Mouse (Mus musculus): ENCODE measurements around the gene Senp3. TPM values are rescaled to one million over a fixed set of nuclear protein-coding genes. Genes with fewer than 3 reads are reported as not detected.

The Senp3 gene
- total and polyA plus RNA-seq, 3 experiments, result 116 to 303 (median 256) TPM

GRCm38 (mm10) chr11:69680136-69680855 lies 1.6 kb downstream of the Senp3 start:
- H3K79me2 ChIP-seq (replicated peaks; ENCODE audit: control insufficient read depth, extremely low read depth, insufficient read depth, poor library complexity, severe bottlenecking), result peaks cover 42% of the 10 kb centered on the region
- H3K36me3 ChIP-seq (replicated peaks in 1 of 2; ENCODE audit: control insufficient read depth in 1 of 2, insufficient read depth in 1 of 2, low read length in 1 of 2), result peaks cover 38 to 47% of the 10 kb centered on the region in 2 experiments
- H3K27me3 ChIP-seq (replicated peaks), result no peaks in the 10 kb centered on the region
- in situ Hi-C loops (cut with MboI; ENCODE audit: low pct_ligation_motif_present, low pct_unique_long_range_greater_than_20kb, low sequenced_read_pairs) (loop anchor here (5.0 to 10.0 kb wide), 2 partner anchors 65 to 197 kb away; partner anchors contain the start of gene Tmem95), dilution Hi-C loops (cut with MboI; ENCODE audit: extremely low pct_ligation_motif_present, extremely low pct_unique_long_range_greater_than_20kb, low sequenced_read_pairs) (no loop called here)
- no peak for DNase-seq (ENCODE audit: extremely low read depth)
- H3K4me3 ChIP-seq (replicated peaks in 1 of 3; ENCODE audit: low read depth in 2 of 3, low read length in 2 of 3, poor library complexity in 1 of 3), result peak overlapping the region; percentile 75 to 96 (median 85)
- TF ChIP-seq ZC3H11A (IDR thresholded peaks at IDR 0.05; ENCODE audit: low read depth, low read length) (no peak), GABPA (IDR thresholded peaks at IDR 0.05; ENCODE audit: insufficient replicate concordance, low read depth, low read length) (no peak), MAX (IDR thresholded peaks at IDR 0.05; ENCODE audit: low read length) (no peak), POLR2A (IDR thresholded peaks at IDR 0.05; ENCODE audit: low read depth, low read length) (0 out of 2 replicates have a peak, but pooled peaks have one; percentile 22)
- no peak overlapping the region for H3K27ac ChIP-seq (ENCODE audit: insufficient read depth, low read depth)
- peak overlapping the region; percentile 79 for H3K9ac ChIP-seq (ENCODE audit: insufficient read depth, low read depth)
- peak overlapping the region; percentile 100 for H3K4me2 ChIP-seq (ENCODE audit: insufficient read depth, low read depth, poor library complexity, severe bottlenecking)
- H3K9me3 ChIP-seq (replicated peaks; ENCODE audit: low read length), result no peaks in the 10 kb centered on the region
- peaks cover 0 to 58% of the 10 kb centered on the region in 2 experiments; a peak in 2 of 4 replicates for H3K4me1 ChIP-seq (ENCODE audit: control insufficient read depth in 1 of 2, insufficient read depth in 2 of 2)

- H3K9ac ChIP-seq (ENCODE audit: insufficient read depth, low read depth), result no peak overlapping the region
- H3K36me3 ChIP-seq (replicated peaks in 1 of 2; ENCODE audit: control insufficient read depth in 1 of 2, insufficient read depth in 1 of 2, low read length in 1 of 2), result peaks cover 47 to 59% of the 10 kb centered on the region in 2 experiments
These were observed 2.7 kb downstream of the Senp3 start for GRCm38 (mm10) chr11:69679144-69679543.

GRCm38 (mm10) chr11:69672211-69672706 lies 9.6 kb downstream of the Senp3 start, which contains the start of gene Eif4a1:
Eif4a1 (minus strand) TSS chr11:69672423.
- Histone ChIP-seq H3K27ac (ENCODE audit: insufficient read depth, low read depth) (peak within 1 kb of the TSS; percentile 88), H3K36me3 (replicated peaks in 1 of 2; ENCODE audit: control insufficient read depth in 1 of 2, insufficient read depth in 1 of 2, low read length in 1 of 2) (peaks cover 70 to 86% of the 10 kb centered on the region in 2 experiments), H3K27me3 (replicated peaks) (no peaks in the 10 kb centered on the region), H3K4me1 (ENCODE audit: control insufficient read depth in 1 of 2, insufficient read depth in 2 of 2) (peaks cover 8 to 61% of the 10 kb centered on the region in 2 experiments; a peak in 3 of 4 replicates), H3K9ac (ENCODE audit: insufficient read depth, low read depth) (peak within 1 kb of the TSS; percentile 99), H3K9me3 (replicated peaks; ENCODE audit: low read length) (no peaks in the 10 kb centered on the region), H3K4me2 (ENCODE audit: insufficient read depth, low read depth, poor library complexity, severe bottlenecking) (peak within 1 kb of the TSS; percentile 95), H3K79me2 (replicated peaks; ENCODE audit: control insufficient read depth, extremely low read depth, insufficient read depth, poor library complexity, severe bottlenecking) (peaks cover 57% of the 10 kb centered on the region), H3K4me3 (replicated peaks in 1 of 3; ENCODE audit: low read depth in 2 of 3, low read length in 2 of 3, poor library complexity in 1 of 3) (peak within 1 kb of the TSS; percentile 74 to 94 (median 75))
- in situ Hi-C loops (cut with MboI; ENCODE audit: low pct_ligation_motif_present, low pct_unique_long_range_greater_than_20kb, low sequenced_read_pairs), result no loop called here
- peak; percentile 100 for DNase-seq (ENCODE audit: extremely low read depth)
- dilution Hi-C loops (cut with MboI; ENCODE audit: extremely low pct_ligation_motif_present, extremely low pct_unique_long_range_greater_than_20kb, low sequenced_read_pairs), result no loop called here
- TF ChIP-seq MAX (IDR thresholded peaks at IDR 0.05; ENCODE audit: low read length), result peak; percentile 100
- peak; percentile 100 for TF ChIP-seq BHLHE40 (IDR thresholded peaks at IDR 0.05; ENCODE audit: low read depth, low read length)
- TF ChIP-seq SIN3A (IDR thresholded peaks at IDR 0.05; ENCODE audit: low read length), result peak; percentile 87
- no peak for TF ChIP-seq JUN (IDR thresholded peaks at IDR 0.05; ENCODE audit: insufficient read depth, low read depth, low read length)
- TF ChIP-seq POLR2AphosphoS2 (IDR thresholded peaks at IDR 0.05; ENCODE audit: low read depth, low read length), result peak; percentile 100
- TF ChIP-seq TCF12 (IDR thresholded peaks at IDR 0.05; ENCODE audit: low read depth, low read length), result peak; percentile 90
- peak; percentile 71; the same call in 1 of the 2 replicates for TF ChIP-seq E2F4 (IDR thresholded peaks at IDR 0.05; ENCODE audit: insufficient replicate concordance, low read depth, low read length)
- no peak for TF ChIP-seq CTCF (conservative IDR thresholded peaks at IDR 0.05 in 1 of 2, IDR thresholded peaks at IDR 0.05 in 1 of 2; ENCODE audit: low read depth in 2 of 2, low read length in 2 of 2)
- no peak for TF ChIP-seq ZKSCAN1 (IDR thresholded peaks at IDR 0.05; ENCODE audit: borderline replicate concordance, low read depth, low read length)
- TF ChIP-seq ZC3H11A (IDR thresholded peaks at IDR 0.05; ENCODE audit: low read depth, low read length), result no peak
- TF ChIP-seq HCFC1 (IDR thresholded peaks at IDR 0.05; ENCODE audit: low read depth, low read length), result peak; percentile 87
- peak; percentile 65 for TF ChIP-seq ETS1 (conservative IDR thresholded peaks at IDR 0.05; ENCODE audit: low read depth, low read length)
- TF ChIP-seq GABPA (IDR thresholded peaks at IDR 0.05; ENCODE audit: insufficient replicate concordance, low read depth, low read length), result no peak; the same call in 1 of the 2 replicates
- peak; percentile 14; the same call in 1 of the 2 replicates for TF ChIP-seq IRF4 (IDR thresholded peaks at IDR 0.05; ENCODE audit: low read depth, low read length)
- peak; percentile 96 for TF ChIP-seq CHD2 (IDR thresholded peaks at IDR 0.05; ENCODE audit: low read length)
- TF ChIP-seq SMC3 (IDR thresholded peaks at IDR 0.05; ENCODE audit: low read depth, low read length), result no peak
- TF ChIP-seq PAX5 (IDR thresholded peaks at IDR 0.05; ENCODE audit: low read length), result no peak
- TF ChIP-seq KAT2A (IDR thresholded peaks at IDR 0.05; ENCODE audit: insufficient replicate concordance, low read length), result peak; percentile 73; the same call in 1 of the 2 replicates
- peak; percentile 95 for TF ChIP-seq MXI1 (IDR thresholded peaks at IDR 0.05; ENCODE audit: low read depth, low read length)

More at GRCm38 (mm10) chr11:69679144-69679543, 2.7 kb downstream of the Senp3 start:
- peaks cover 0 to 55% of the 10 kb centered on the region in 2 experiments; a peak in 2 of 4 replicates for H3K4me1 ChIP-seq (ENCODE audit: control insufficient read depth in 1 of 2, insufficient read depth in 2 of 2)
- no peaks in the 10 kb centered on the region for H3K9me3 ChIP-seq (replicated peaks; ENCODE audit: low read length)
- peaks cover 43% of the 10 kb centered on the region for H3K79me2 ChIP-seq (replicated peaks; ENCODE audit: control insufficient read depth, extremely low read depth, insufficient read depth, poor library complexity, severe bottlenecking)
- no peak overlapping the region for H3K27ac ChIP-seq (ENCODE audit: insufficient read depth, low read depth)
- in situ Hi-C loops (cut with MboI; ENCODE audit: low pct_ligation_motif_present, low pct_unique_long_range_greater_than_20kb, low sequenced_read_pairs) (no loop called here), dilution Hi-C loops (cut with MboI; ENCODE audit: extremely low pct_ligation_motif_present, extremely low pct_unique_long_range_greater_than_20kb, low sequenced_read_pairs) (no loop called here)
- H3K4me3 ChIP-seq (replicated peaks in 1 of 3; ENCODE audit: low read depth in 2 of 3, low read length in 2 of 3, poor library complexity in 1 of 3), result no peak overlapping the region
- no peak overlapping the region; the same call in 1 of the 2 replicates for H3K4me2 ChIP-seq (ENCODE audit: insufficient read depth, low read depth, poor library complexity, severe bottlenecking)
- no peaks in the 10 kb centered on the region for H3K27me3 ChIP-seq (replicated peaks)
- no peak for DNase-seq (ENCODE audit: extremely low read depth)
- TF ChIP-seq SMC3 (IDR thresholded peaks at IDR 0.05; ENCODE audit: low read depth, low read length) (no peak), USF2 (conservative IDR thresholded peaks at IDR 0.05; ENCODE audit: low read depth, low read length) (no peak), TCF12 (IDR thresholded peaks at IDR 0.05; ENCODE audit: low read depth, low read length) (no peak), POLR2A (IDR thresholded peaks at IDR 0.05; ENCODE audit: low read depth, low read length) (no peak), NRF1 (IDR thresholded peaks at IDR 0.05; ENCODE audit: low read depth, low read length) (no peak), MEF2A (IDR thresholded peaks at IDR 0.05; ENCODE audit: borderline replicate concordance, low read depth, low read length) (no peak), PAX5 (IDR thresholded peaks at IDR 0.05; ENCODE audit: low read length) (no peak), EP300 (IDR thresholded peaks at IDR 0.05; ENCODE audit: low read length) (no peak), RAD21 (IDR thresholded peaks at IDR 0.05; ENCODE audit: low read depth, low read length) (no peak)

Data from CH12.LX (cell line).